Mouse (Mus musculus) C2C12 (cell line): ENCODE results near the gene Trim29.

Source experiments
- CEBPB ChIP-seq: IDR thresholded peaks from one replicate; pipeline ENCODE4 v1.6.1; 2011; ENCODE audit warnings: low read depth, mild to moderate bottlenecking, control low read depth, moderate library complexity
- CTCF ChIP-seq: IDR thresholded peaks from one replicate; pipeline ENCODE4 v1.5.1; 2011; ENCODE audit not compliant: control insufficient read depth, insufficient read depth, insufficient read length
- FOSL1 ChIP-seq: IDR thresholded peaks from one replicate; pipeline ENCODE4 v1.8.0; 2011; ENCODE audit warnings: mild to moderate bottlenecking, low read length; ENCODE audit not compliant: poor library complexity, insufficient read depth, severe bottlenecking
- MAX ChIP-seq: IDR thresholded peaks from one replicate; pipeline ENCODE4 v1.6.1; 2011; ENCODE audit warnings: mild to moderate bottlenecking, control low read depth
- MYOD1 ChIP-seq: IDR thresholded peaks from one replicate; pipeline ENCODE4 v1.6.1; 2011; ENCODE audit warnings: low read depth; ENCODE audit not compliant: control insufficient read depth, insufficient read length
- MYOG ChIP-seq: IDR thresholded peaks from one replicate; pipeline ENCODE4 v1.6.1; 2011; ENCODE audit not compliant: control insufficient read depth, insufficient read length; ENCODE audit errors: extremely low read depth
- USF1 ChIP-seq: IDR thresholded peaks from one replicate; pipeline ENCODE4 v1.6.1; 2011; ENCODE audit warnings: low read depth, mild to moderate bottlenecking, control low read depth, moderate library complexity

DNA sequence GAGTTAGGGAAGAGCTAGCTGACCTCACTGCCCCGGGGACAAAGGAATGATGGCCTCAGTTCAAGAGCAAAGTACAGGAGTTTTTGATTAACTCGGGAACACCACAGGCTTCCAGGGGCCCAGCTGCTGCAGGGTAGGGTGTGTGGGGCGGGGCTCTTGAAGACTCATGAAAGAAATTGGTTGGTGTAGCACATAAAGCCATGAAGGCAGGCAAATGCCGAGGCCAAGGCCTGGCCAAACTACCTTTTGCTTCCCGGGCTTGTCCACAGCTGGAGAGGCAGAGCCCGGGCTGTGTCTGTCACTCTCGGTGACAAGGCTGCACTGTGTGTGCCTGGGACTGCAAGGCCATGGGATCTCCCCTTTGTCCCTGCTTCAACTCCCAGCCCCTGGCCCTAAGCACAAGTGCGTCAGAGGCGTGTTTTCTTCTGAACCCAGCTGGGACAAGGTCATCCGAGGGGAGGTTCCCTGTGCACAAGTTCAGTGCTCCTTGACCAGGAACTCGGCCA, 46.6 kb upstream of the Trim29 start:
- no peak for TF ChIP-seq CTCF
- TF ChIP-seq MYOD1, result no peak
- no peak for TF ChIP-seq MAX
- no peak for TF ChIP-seq USF1
- TF ChIP-seq MYOG, result no peak
- TF ChIP-seq FOSL1, result no peak
- TF ChIP-seq CEBPB, result no peak
